In genomic region chrX:167049191-167049968, GRCm38 (mm10) we compare ENCODE assay signal across 8 mouse cellular contexts.
DNase-seq lines count a peak whose midpoint lies in the region; ATAC-seq and TF ChIP-seq lines count a peak whose summit lies in the region.
"Had no signal": no experiment of that assay in that cellular context is flagged by ENCODE, and none has a peak within 500 bp of the region (broad histone marks: within the 10 kb centered on the region; RNA-seq: fewer than 3 reads in every experiment).

No protein-coding gene starts in this region.

- TF ChIP-seq POLR2A in myocyte (IDR thresholded peaks at IDR 0.05; ENCODE audit: insufficient read length, low read depth), result no peak

- peak overlapping the region; percentile 48 for H3K4me2 ChIP-seq in myocyte (ENCODE audit: low read depth)

- H3K79me2 ChIP-seq in myocyte (ENCODE audit: control insufficient read depth, insufficient read depth), result no peaks in the 10 kb centered on the region

- H3ac ChIP-seq in myocyte (ENCODE audit: control insufficient read depth, insufficient read length), result no peak overlapping the region

- DNase-seq in layer of hippocampus, adult 9-11 months, result peak; percentile 8
- no peak for DNase-seq in layer of hippocampus, postnatal 10 days (ENCODE audit: low spot score in 2 of 2)
- peak; percentile 40 for DNase-seq in induced T-regulatory cell, adult 2 months (ENCODE audit: low read depth)
- no peak for DNase-seq in cerebellum, adult 18-20 months
- no peak for DNase-seq in thymus, postnatal 14 days
- DNase-seq: adrenal gland, postnatal 10 days had no signal

- no peaks in the 10 kb centered on the region for H3K36me3 ChIP-seq in myocyte (ENCODE audit: control insufficient read depth, insufficient read depth)

- H3K4me3 ChIP-seq in myocyte, result no peak overlapping the region

- peak; percentile 29 for ATAC-seq in activated CD4-positive, CD25-positive, alpha-beta regulatory T cell, adult 4 months

- H3K27me3 ChIP-seq in myocyte (ENCODE audit: control insufficient read depth, insufficient read depth, insufficient read length), result no peaks in the 10 kb centered on the region

TF ChIP-seq in myocyte, 11 proteins besides CTCF, POLR2A, EP300 and RAD21:
- TF ChIP-seq SRF (IDR thresholded peaks at IDR 0.05; ENCODE audit: control insufficient read depth, insufficient read length, low read depth), result no peak
TF ChIP-seq in myocyte: peak in this region for 0.

Comparison
In these comparisons a context has a peak if more than half of its experiments do, and no peak if none do; other contexts are left out.
1. DNase-seq: peak in layer of hippocampus, adult 9-11 months (single experiment) and induced T-regulatory cell, adult 2 months (single experiment); none in layer of hippocampus, postnatal 10 days (0 of 2), cerebellum, adult 18-20 months (0 of 2) and thymus, postnatal 14 days (single experiment).